Mouse (Mus musculus) E14TG2a.4 (cell line): ENCODE data around the gene Lgals8.

Experiments
- CTCF ChIP-seq: conservative IDR thresholded peaks from 2 replicates; pipeline ENCODE4 v1.5.1; 2014; ENCODE audit warnings: low read length
- NANOG ChIP-seq: IDR thresholded peaks from 2 replicates; pipeline ENCODE4 v1.6.1; 2014; ENCODE audit warnings: borderline replicate concordance, low read length, mixed read lengths

DNA sequence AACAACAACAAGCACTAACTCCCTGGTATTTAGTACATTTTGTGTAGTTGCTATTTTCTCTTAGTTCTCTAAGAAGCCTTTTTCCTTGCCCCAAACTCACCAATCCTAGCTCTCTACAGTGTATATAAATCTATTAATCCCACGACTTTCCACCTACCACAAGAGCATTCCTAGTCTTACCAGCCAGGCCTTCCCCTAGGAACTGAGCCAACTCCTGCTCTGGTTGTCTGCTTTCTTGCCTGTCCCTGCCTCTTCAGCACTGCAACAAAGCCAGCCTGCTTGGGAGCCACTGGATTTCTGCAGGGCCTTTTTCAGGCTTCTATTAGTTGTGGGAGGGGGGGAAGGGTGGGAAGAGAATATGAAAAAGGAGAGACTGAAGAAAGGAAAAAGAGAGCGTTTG, 20.5 kb upstream of the Lgals8 start:
- TF ChIP-seq CTCF: no peak
- no peak for TF ChIP-seq NANOG
